ENCODE assay signal across 8 mouse cellular contexts in the genomic region with DNA sequence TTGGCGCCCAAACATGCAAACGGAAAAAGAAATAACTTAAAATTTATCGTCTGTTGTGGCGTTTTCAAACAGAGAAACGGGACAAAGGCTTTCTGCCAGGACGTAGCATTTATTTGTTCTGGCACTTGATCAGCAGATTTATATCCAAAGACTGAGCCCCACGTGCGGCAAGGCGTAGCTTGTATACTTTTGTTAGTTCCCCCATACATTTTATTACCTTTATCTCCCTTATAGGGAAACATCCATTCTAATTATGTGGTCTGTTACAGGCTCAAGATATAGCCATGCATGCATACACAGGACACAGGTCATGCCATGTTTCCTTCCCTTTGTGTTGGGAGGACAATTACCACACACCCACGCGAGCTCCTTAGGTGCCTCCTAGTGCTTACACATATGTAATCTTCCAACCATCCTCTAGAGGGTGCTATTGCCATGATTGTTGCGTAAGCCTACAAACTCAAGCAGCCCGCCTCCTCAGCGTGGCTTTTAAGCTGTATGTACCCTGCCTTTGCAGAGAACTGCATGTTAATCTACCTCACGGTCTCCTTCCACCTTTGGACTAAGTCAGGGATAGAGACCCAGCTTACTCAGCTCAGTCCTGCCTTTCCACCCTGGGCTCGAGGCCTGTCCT. TPM values are rescaled to one million over a fixed set of nuclear protein-coding genes. Genes with fewer than 3 reads are reported as not detected.
DNase-seq lines count a peak whose midpoint lies in the region; ATAC-seq and TF ChIP-seq lines count a peak whose summit lies in the region.

No protein-coding gene starts in this region.

- H3K4me3 ChIP-seq in hindbrain, embryonic 13.5 days = no peak overlapping the region
- H3K4me3 ChIP-seq in lung, postnatal 0 days (ENCODE audit: low read depth, low read length) = no peak overlapping the region

- H3K36me3 ChIP-seq in hindbrain, embryonic 13.5 days = no peaks in the 10 kb centered on the region
- no peaks in the 10 kb centered on the region for H3K36me3 ChIP-seq in lung, postnatal 0 days (ENCODE audit: insufficient read depth, low read length)

- peak; percentile 94 for TF ChIP-seq CTCF in lung, postnatal 0 days (IDR thresholded peaks at IDR 0.05)

- 39% methylated on average over 16 of the region's 16 CpGs for WGBS in hindbrain, embryonic 13.5 days
- WGBS in lung, postnatal 0 days = 22% methylated on average over 16 of the region's 16 CpGs

- H3K4me1 ChIP-seq in hindbrain, embryonic 13.5 days (replicated peaks) = 0 out of 2 replicates have a peak, but pooled peaks cover 5% of the 10 kb centered on the region
- no peaks in the 10 kb centered on the region for H3K4me1 ChIP-seq in lung, postnatal 0 days (ENCODE audit: insufficient read depth, low read depth, low read length)

- no peak overlapping the region for H3K9ac ChIP-seq in hindbrain, embryonic 13.5 days
- no peak overlapping the region for H3K9ac ChIP-seq in lung, postnatal 0 days (replicated peaks; ENCODE audit: low read depth)

- H3K27ac ChIP-seq in hindbrain, embryonic 13.5 days = no peak overlapping the region
- no peak overlapping the region for H3K27ac ChIP-seq in lung, postnatal 0 days (ENCODE audit: low read length)

- no peaks in the 10 kb centered on the region for H3K9me3 ChIP-seq in hindbrain, embryonic 13.5 days
- H3K9me3 ChIP-seq in lung, postnatal 0 days (ENCODE audit: low read length) = no peaks in the 10 kb centered on the region

- ATAC-seq in hindbrain, embryonic 13.5 days (ENCODE audit: low FRiP score) = peak; percentile 81
- ATAC-seq in lung, postnatal 0 days = peak; percentile 86

- H3K27me3 ChIP-seq in hindbrain, embryonic 13.5 days = peaks cover 2% of the 10 kb centered on the region
- no peaks in the 10 kb centered on the region for H3K27me3 ChIP-seq in lung, postnatal 0 days (replicated peaks; ENCODE audit: insufficient read depth, low read length)

- H3K4me2 ChIP-seq in hindbrain, embryonic 13.5 days = peak overlapping the region; percentile 40
- no peak overlapping the region for H3K4me2 ChIP-seq in lung, postnatal 0 days (replicated peaks; ENCODE audit: low read depth, low read length)

- no peak for TF ChIP-seq EP300 in lung, postnatal 0 days (IDR thresholded peaks at IDR 0.05)

- peak; percentile 91 for DNase-seq in NIH3T3 (ENCODE audit: low read depth)
- peak; percentile 77 for DNase-seq in cerebellum, adult 8-10 months
- DNase-seq in forelimb bud, embryonic 11.5 days (ENCODE audit: low read depth, low spot score) = peak; percentile 66
- DNase-seq in layer of hippocampus, postnatal 14 days (ENCODE audit: low spot score in 2 of 2) = peak; percentile 47 to 81
- DNase-seq in lung, postnatal 0 days (ENCODE audit: low spot score) = peak; percentile 92
- peak; percentile 70 for DNase-seq in retina, adult 2 months (ENCODE audit: low read depth, low spot score)
- peak; percentile 41 to 55 for DNase-seq in thymus, postnatal 36 days

RNA-seq across cellular contexts. Expression of gene Plek2, which starts 12.4 kb away (rescaled TPM):
- polyA plus RNA-seq in hindbrain, embryonic 13.5 days (2015; fragmentation: Nextera tagmentation; extraction: Ambion mirVana) = 1.1 and 1.3 TPM in 2 replicates
- under 1 TPM in 1 of 2 experiments, not detected in 1; 0.41 TPM for total RNA-seq in layer of hippocampus, postnatal 14 days (2021)
- polyA plus RNA-seq in lung, postnatal 0 days (2015; fragmentation: Nextera tagmentation; extraction: Ambion mirVana) = 2.6 and 2.8 TPM in 2 replicates

RNA-seq across cellular contexts. Expression of gene Eif2s1, which starts 57.6 kb away (rescaled TPM):
- 154 and 170 TPM in 2 replicates for polyA plus RNA-seq in hindbrain, embryonic 13.5 days (2015; fragmentation: Nextera tagmentation; extraction: Ambion mirVana)
- 10 to 100 TPM; 59.8 to 61.6 TPM for total RNA-seq in layer of hippocampus, postnatal 14 days (2021)
- 77.7 and 85.6 TPM in 2 replicates for polyA plus RNA-seq in lung, postnatal 0 days (2015; fragmentation: Nextera tagmentation; extraction: Ambion mirVana)

RNA-seq across cellular contexts. Expression of gene Atp6v1d, which starts 57.8 kb away (rescaled TPM):
- 119 and 122 TPM in 2 replicates for polyA plus RNA-seq in hindbrain, embryonic 13.5 days (2015; fragmentation: Nextera tagmentation; extraction: Ambion mirVana)
- 100 to 1,000 TPM; 201 to 213 TPM for total RNA-seq in layer of hippocampus, postnatal 14 days (2021)
- 64.0 and 64.4 TPM in 2 replicates for polyA plus RNA-seq in lung, postnatal 0 days (2015; fragmentation: Nextera tagmentation; extraction: Ambion mirVana)
